Mouse (Mus musculus) spleen, adult 2 months (tissue): ENCODE results near the gene Zbtb11. TPM values are rescaled to one million over a fixed set of nuclear protein-coding genes. Genes with fewer than 3 reads are reported as not detected.

Experiments used
- DNase-seq, 2 experiments: peaks; one replicate each; pipeline versions ENCODE4 v3.0.0 to v3.0.0-alpha.2; 2012 to 2021; ENCODE audit warnings: low spot score in 2 of 2, low read depth in 1 of 2
- H3K27ac ChIP-seq: fragments of 200-500 bp; 2 replicates; pipeline ENCODE4 v1.5.1; 2012; ENCODE audit warnings: low read length, inconsistent platforms; ENCODE audit not compliant: insufficient read depth
- H3K27me3 ChIP-seq: fragments of 200-500 bp; 2 replicates; pipeline ENCODE4 v1.6.1; 2012; ENCODE audit warnings: mild to moderate bottlenecking, moderate library complexity, low read length, inconsistent platforms; ENCODE audit not compliant: control insufficient read depth, insufficient read depth
- H3K36me3 ChIP-seq: fragments of 200-500 bp; 2 replicates; pipeline ENCODE4 v1.6.1; 2012; ENCODE audit warnings: mild to moderate bottlenecking, low read length, inconsistent platforms; ENCODE audit not compliant: control insufficient read depth, insufficient read depth
- H3K4me1 ChIP-seq: fragments of 200-500 bp; 2 replicates; pipeline ENCODE4 v1.6.1; 2011; ENCODE audit warnings: inconsistent platforms; ENCODE audit not compliant: control insufficient read depth, insufficient read depth, insufficient read length
- H3K4me3 ChIP-seq: fragments of 200-500 bp; 2 replicates; pipeline ENCODE4 v1.5.1; 2011; ENCODE audit warnings: mild to moderate bottlenecking, inconsistent platforms; ENCODE audit not compliant: insufficient read depth, insufficient read length; ENCODE audit errors: extremely low read depth
- CTCF ChIP-seq: fragments of 200-500 bp; IDR thresholded peaks from 2 replicates; pipeline ENCODE4 v1.5.1; 2011; ENCODE audit warnings: mild to moderate bottlenecking, inconsistent platforms; ENCODE audit not compliant: insufficient read depth, insufficient read length, insufficient replicate concordance; ENCODE audit errors: extremely low read depth
- POLR2A ChIP-seq: fragments of 200-500 bp; IDR thresholded peaks from 2 replicates; pipeline ENCODE4 v1.6.1; 2011; ENCODE audit warnings: low read depth, low read length, inconsistent platforms
- WGBS: fragments of 180-500 bp; shearing (Covaris S2); methylation state at CpG from one replicate; pipeline ENCODE4 v1.1.7; 2018; 5-methylcytosine and 5-hydroxymethylcytosine counted together
- polyA plus RNA-seq: library from polyadenylated mRNA; depleted of rRNA; stranded (reverse); fragments of >200 nt; gene quantifications from 2 replicates; pipeline ENCODE4 v1.2.3, GENCODE M21; 2012

Gene Zbtb11
- polyA plus RNA-seq, 1 experiment: 3.9 TPM

DNA sequence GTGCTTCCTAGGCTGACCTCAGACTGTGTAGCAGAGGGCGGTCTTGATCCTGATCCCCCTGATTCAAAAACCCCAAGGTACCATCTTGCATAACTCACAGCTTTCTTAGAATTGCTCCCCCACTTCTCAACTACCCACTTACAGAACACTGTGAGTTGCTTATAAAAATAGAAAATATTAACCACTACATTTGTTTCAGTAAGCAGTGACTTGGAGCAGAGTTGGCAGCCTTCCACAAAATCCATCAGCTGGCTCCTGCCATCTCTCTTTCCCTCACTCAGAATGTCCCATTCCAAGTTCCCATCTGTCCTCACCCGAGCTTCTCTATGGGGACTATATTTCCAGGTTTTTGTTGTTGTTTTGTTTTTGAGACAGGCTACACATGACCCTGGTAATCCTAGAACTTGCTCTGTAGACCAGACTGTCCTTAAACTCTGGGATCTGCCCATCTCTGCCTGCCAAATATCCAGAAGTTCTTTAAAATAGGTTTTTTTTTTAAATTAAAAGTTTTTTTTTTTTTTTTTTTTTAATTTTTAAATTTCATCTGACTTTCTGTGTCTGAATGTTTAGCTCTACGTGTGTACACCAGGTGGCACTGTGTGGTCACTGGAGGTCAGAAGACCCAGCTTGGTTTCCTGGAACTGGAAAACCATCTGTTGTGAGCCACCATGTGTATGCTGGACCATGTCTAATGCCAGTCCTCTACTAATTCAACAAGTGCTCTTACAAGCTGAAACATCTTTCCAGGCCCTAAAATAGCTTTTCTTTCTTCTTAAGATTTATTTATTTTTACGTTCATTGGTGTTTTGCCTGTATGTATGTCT, 9.3 kb upstream of the Zbtb11 start:
- H3K4me1 ChIP-seq: no peaks in the 10 kb centered on the region
- no peak overlapping the region for H3K4me3 ChIP-seq
- TF ChIP-seq CTCF (peak; percentile 31; the same call in 1 of the 2 replicates), POLR2A (no peak)
- DNase-seq: peak; percentile 35 to 42
- peaks cover 4% of the 10 kb centered on the region; the same call in 1 of the 2 replicates for H3K36me3 ChIP-seq
- no peaks in the 10 kb centered on the region for H3K27me3 ChIP-seq
- WGBS: 67% methylated on average over 4 of the region's 4 CpGs
- H3K27ac ChIP-seq: no peak overlapping the region

DNA sequence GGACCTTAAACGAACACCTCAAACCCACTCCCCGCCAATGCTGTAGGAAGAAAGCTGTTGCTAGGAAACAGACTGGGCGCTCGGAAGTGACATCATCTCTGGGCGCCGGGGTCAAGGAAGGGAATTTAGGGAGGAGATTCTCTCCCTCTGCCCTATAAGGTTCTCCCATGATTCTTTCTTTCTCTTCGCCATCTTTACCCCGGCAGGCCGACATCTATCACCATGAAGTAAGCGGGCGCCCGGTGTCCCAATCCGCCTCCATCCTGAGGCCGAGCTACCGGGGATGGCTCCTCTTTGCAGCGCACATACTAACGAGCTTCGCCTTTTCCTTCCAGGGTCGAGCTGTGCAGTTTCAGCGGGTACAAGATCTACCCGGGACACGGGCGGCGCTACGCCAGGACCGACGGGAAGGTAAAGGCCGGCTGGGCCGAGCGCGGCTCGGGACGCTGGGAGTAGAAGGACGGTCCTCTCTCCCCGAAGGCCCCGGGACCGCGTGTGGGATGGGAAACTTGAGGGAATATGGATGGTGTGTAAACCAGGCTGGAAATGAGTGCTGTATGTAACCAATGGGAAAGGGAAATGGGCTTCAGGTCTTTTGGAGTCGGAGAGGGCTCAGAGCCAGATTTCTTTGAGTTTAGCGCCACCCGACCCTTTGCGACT, 7.3 kb upstream of the Zbtb11 start, which contains the start of gene Rpl24:
Gene Rpl24 (plus strand): TSS at position 64 of the 660 bp plus-strand sequence.
- TF ChIP-seq CTCF (no peak), POLR2A (peak; percentile 14; the same call in 1 of the 2 replicates)
- under 1% methylated on average over 42 of the region's 42 CpGs for WGBS
- Histone ChIP-seq H3K27me3 (no peaks in the 10 kb centered on the region), H3K4me1 (no peaks in the 10 kb centered on the region), H3K36me3 (peaks cover 15% of the 10 kb centered on the region), H3K27ac (peak within 1 kb of the TSS; percentile 88), H3K4me3 (peak within 1 kb of the TSS; percentile 99)
- peak; percentile 85 to 93 for DNase-seq

DNA sequence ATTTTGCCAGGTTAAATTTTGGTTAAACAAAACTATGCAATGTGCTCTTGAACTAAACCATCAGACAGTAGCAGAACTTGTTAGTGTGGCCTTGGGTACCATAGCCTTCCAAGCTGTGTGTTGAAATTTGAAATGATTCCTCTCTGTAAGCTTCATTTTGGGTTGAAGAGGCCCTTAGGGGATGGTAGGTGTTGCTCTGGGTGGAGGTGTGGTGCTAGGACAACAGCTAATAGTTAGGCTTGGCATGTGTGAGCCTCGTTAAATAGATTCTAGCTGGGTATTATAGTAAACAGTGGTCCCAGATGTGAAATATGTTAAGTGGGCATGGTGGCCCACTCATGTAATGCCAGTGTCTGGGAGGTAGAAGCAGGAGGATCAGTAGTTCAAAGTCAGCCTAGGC, 6.5 kb upstream of the Zbtb11 start:
- H3K27ac ChIP-seq: no peak overlapping the region
- TF ChIP-seq POLR2A (no peak), CTCF (no peak)

DNA sequence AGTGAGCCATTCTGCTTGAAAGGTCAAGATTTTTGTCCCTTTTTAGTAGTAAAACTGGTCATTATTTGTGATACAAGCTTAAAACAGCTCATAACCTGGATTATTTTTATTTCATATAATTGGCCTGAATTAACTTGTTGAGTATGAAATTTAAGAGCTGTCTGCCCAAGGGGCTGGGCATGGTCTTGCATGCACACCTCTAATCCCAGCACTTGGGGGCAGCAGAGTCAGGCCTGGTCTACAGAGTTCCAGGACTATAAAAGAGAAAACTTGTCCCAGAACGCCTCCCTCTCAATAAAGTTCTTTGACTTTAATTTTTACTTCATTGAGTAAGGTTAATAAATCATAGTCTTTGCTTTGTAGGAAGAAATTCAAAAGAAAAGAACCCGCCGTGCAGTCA, 4.5 kb upstream of the Zbtb11 start:
- Histone ChIP-seq H3K27me3 (no peaks in the 10 kb centered on the region), H3K4me3 (no peak overlapping the region), H3K36me3 (peaks cover 21% of the 10 kb centered on the region), H3K27ac (no peak overlapping the region), H3K4me1 (0 out of 2 replicates have a peak, but pooled peaks cover 2% of the 10 kb centered on the region)
- peak; percentile 31 to 51 for DNase-seq
- WGBS: 74% methylated on average over 3 of the region's 3 CpGs
- TF ChIP-seq CTCF (peak; percentile 47; the same call in 1 of the 2 replicates), POLR2A (no peak)

More for the DNA sequence above, 6.5 kb upstream of the Zbtb11 start:
- Histone ChIP-seq H3K4me3 (peak overlapping the region; percentile 99; the same call in 1 of the 2 replicates), H3K4me1 (no peaks in the 10 kb centered on the region), H3K27me3 (no peaks in the 10 kb centered on the region), H3K36me3 (peaks cover 21% of the 10 kb centered on the region)
- no peak for DNase-seq
- WGBS: 21% methylated on average over 1 of the region's 1 CpGs

DNA sequence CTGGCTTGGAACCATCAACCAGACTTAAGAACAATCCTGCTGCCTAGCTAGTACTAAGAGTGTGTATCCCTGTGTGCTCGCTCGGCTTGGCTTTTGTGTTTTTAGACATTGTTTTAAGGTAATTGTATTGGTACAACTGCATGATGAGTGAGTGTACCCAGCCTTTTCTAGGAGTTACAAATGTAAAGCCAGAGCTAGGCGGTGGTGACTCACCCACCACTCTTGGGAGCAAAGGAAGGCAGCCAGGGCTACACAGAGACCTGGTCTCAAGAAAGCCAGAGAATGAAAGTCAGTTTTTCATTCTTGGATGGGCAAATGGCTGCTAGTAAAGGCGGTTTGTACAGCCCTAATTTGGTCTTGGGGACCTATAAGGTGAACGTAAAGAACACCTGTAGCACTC, 3.3 kb upstream of the Zbtb11 start:
- DNase-seq: no peak
- Histone ChIP-seq H3K27me3 (no peaks in the 10 kb centered on the region), H3K27ac (no peak overlapping the region), H3K36me3 (peaks cover 21% of the 10 kb centered on the region), H3K4me1 (peaks cover 4% of the 10 kb centered on the region; the same call in 1 of the 2 replicates), H3K4me3 (no peak overlapping the region)
- TF ChIP-seq POLR2A (no peak), CTCF (no peak)
- 97% methylated on average over 5 of the region's 5 CpGs for WGBS

DNA sequence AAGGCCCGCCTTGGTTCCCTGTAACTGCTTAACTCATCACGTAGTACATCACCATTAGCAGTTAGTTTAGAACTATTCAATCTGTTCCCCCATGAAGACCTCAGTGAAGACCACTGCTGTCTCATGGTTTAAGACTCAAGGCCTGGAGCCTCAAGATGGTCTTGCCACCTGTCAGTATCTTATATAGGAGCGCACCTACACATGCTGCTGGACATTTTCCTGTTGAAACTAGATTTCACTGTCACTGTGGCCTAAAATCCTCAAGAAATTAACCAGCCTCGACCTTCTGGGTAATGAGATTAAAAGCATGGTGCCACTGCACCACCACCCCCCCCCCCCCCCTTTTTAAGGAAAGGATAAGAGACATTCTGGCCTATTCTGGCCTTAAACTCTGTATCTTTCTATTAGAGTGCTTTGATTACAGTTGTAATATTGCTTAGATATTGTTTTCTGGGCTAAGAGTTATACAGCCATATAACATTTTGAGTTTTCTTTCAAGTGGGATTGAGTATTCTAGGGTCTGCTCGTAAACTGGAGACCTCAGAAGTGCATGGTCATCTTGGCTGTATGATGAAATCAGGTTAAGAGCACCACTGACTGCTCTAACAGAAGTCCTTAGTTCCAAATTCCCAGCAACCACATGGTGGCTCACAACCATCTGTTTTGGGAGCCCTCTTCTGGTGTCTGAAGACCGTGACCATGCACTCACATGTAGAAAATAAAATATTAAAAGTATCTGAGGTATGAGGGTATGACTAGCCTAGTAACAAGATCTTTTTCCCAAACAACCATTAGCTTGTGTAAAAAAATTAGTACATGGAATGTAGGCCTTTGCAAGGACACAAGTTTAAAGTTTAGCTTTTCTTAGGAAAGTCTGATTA, 1.7 kb upstream of the Zbtb11 start:
- 80% methylated on average over 6 of the region's 6 CpGs for WGBS
- H3K27ac ChIP-seq: no peak overlapping the region
- H3K36me3 ChIP-seq: peaks cover 21% of the 10 kb centered on the region

More for the DNA sequence above, 1.7 kb upstream of the Zbtb11 start:
- peaks cover 7% of the 10 kb centered on the region; the same call in 1 of the 2 replicates for H3K4me1 ChIP-seq
- no peak for TF ChIP-seq CTCF
- no peak for TF ChIP-seq POLR2A
- H3K27me3 ChIP-seq: no peaks in the 10 kb centered on the region
- no peak for DNase-seq
- H3K4me3 ChIP-seq: no peak overlapping the region
